In the genomic region with DNA sequence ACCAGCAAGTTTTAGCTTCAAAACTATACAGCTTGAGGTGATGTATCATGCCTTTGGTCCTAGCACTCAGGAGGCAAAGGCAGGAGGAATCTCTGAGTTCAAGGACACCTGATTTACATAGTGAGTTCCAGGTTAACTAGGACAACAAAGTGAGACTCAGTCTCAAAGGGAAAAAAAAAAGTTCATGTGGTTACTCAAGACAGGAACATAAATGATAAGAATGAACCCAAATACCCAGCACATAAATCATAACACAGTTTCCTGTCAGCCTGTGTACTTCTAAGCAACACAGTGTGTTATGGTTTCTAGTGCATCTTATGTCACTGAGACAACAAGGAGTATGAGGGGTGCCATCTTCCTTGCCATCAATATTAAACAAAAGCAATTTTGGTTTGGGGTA, we compare ENCODE assay signal across 22 mouse cellular contexts. TPM values are rescaled to one million over a fixed set of nuclear protein-coding genes. Genes with fewer than 3 reads are reported as not detected.
DNase-seq lines count a peak whose midpoint lies in the region; ATAC-seq and TF ChIP-seq lines count a peak whose summit lies in the region.
"Had no signal": no experiment of that assay in that cellular context is flagged by ENCODE, and none has a peak within 500 bp of the region (broad histone marks: within the 10 kb centered on the region; RNA-seq: fewer than 3 reads in every experiment).

No protein-coding gene starts in this region.

- peaks cover 28% of the 10 kb centered on the region for H3K79me2 ChIP-seq in MEL (ENCODE audit: control insufficient read depth, insufficient read depth, low read length, poor library complexity)

- no peak for TF ChIP-seq POLR2A in MEL (IDR thresholded peaks at IDR 0.05; ENCODE audit: control insufficient read depth in 1 of 2, insufficient read depth in 1 of 2, low read depth in 1 of 2, low read length in 2 of 2, poor library complexity in 1 of 2)

- H3K9ac ChIP-seq in MEL (ENCODE audit: control insufficient read depth, low read depth, low read length, poor library complexity, severe bottlenecking) = no peak overlapping the region
- H3K9ac ChIP-seq in hindbrain, embryonic 12.5 days = no peak overlapping the region
- H3K9ac ChIP-seq: forebrain, postnatal 0 days; hindbrain, embryonic 13.5 days had no signal

- peaks cover 0 to 5% of the 10 kb centered on the region in 2 experiments; a peak in 2 of 4 replicates for H3K4me1 ChIP-seq in MEL (ENCODE audit: control insufficient read depth in 1 of 2, insufficient read depth in 2 of 2, low read length in 2 of 2)
- no peaks in the 10 kb centered on the region for H3K4me1 ChIP-seq in hindbrain, embryonic 12.5 days
- H3K4me1 ChIP-seq: hindbrain, embryonic 13.5 days had no signal

- DNase-seq in CD4-positive helper T cell, adult 2 months (ENCODE audit: low read depth, low spot score) = peak; percentile 61
- DNase-seq in MEL (ENCODE audit: low read depth, low spot score) = no peak
- DNase-seq in induced T-regulatory cell, adult 2 months (ENCODE audit: low read depth) = peak; percentile 46
- no peak for DNase-seq in ovary, postnatal 36 days (ENCODE audit: low spot score)
- DNase-seq: adrenal gland, adult 2 months; adrenal gland, postnatal 14 days; cerebellum, adult 11-12 months; cerebellum, adult 9-11 months; cerebellum, postnatal 25 days; forebrain, postnatal 0 days; gastrocnemius, adult 2 months; gastrocnemius, postnatal 14 days; heart, adult 11 months; kidney, adult 2 months had no signal

- no peak for TF ChIP-seq CTCF in MEL (IDR thresholded peaks at IDR 0.05 in 2 of 3, conservative IDR thresholded peaks at IDR 0.05 in 1 of 3; ENCODE audit: control insufficient read depth in 1 of 3, insufficient read depth in 1 of 3, low read depth in 2 of 3, low read length in 3 of 3, poor library complexity in 1 of 3, severe bottlenecking in 1 of 3)

- peaks cover 10 to 25% of the 10 kb centered on the region in 2 experiments for H3K36me3 ChIP-seq in MEL (ENCODE audit: control insufficient read depth in 1 of 2, insufficient read depth in 2 of 2, low read length in 2 of 2)
- no peaks in the 10 kb centered on the region for H3K36me3 ChIP-seq in hindbrain, embryonic 12.5 days
- H3K36me3 ChIP-seq: hindbrain, embryonic 13.5 days had no signal

- TF ChIP-seq RAD21 in MEL (IDR thresholded peaks at IDR 0.05; ENCODE audit: low read depth, low read length) = no peak

- no peaks in the 10 kb centered on the region for H3K9me3 ChIP-seq in MEL (replicated peaks; ENCODE audit: insufficient read depth, low read length)
- H3K9me3 ChIP-seq in hindbrain, embryonic 12.5 days (replicated peaks) = peaks cover 4% of the 10 kb centered on the region

- H3K4me2 ChIP-seq in hindbrain, embryonic 12.5 days (replicated peaks) = no peak overlapping the region
- H3K4me2 ChIP-seq: heart, embryonic 11.5 days; hindbrain, embryonic 13.5 days had no signal

- ATAC-seq in hindbrain, embryonic 12.5 days (ENCODE audit: low FRiP score) = no peak
- no peak for ATAC-seq in erythroid progenitor cell, adult 5-6 weeks (replicated peaks; ENCODE audit: low FRiP score, poor library complexity, severe bottlenecking)
- ATAC-seq: forebrain, embryonic 14.5 days; forebrain, postnatal 0 days; hindbrain, embryonic 16.5 days; intestine, postnatal 0 days; Patski had no signal

- no peak overlapping the region for H3K27ac ChIP-seq in MEL (ENCODE audit: control insufficient read depth, low read depth, low read length)
- H3K27ac ChIP-seq in hindbrain, embryonic 12.5 days = no peak overlapping the region
- H3K27ac ChIP-seq: gastrocnemius, adult 2 months; hindbrain, embryonic 13.5 days had no signal

- H3K4me3 ChIP-seq in MEL (ENCODE audit: control insufficient read depth in 1 of 2, insufficient read depth in 1 of 2, low read depth in 2 of 2, low read length in 2 of 2) = no peak overlapping the region
- H3K4me3 ChIP-seq in hindbrain, embryonic 12.5 days = no peak overlapping the region
- H3K4me3 ChIP-seq: gastrocnemius, adult 2 months; hindbrain, embryonic 13.5 days had no signal

- no peak for TF ChIP-seq EP300 in MEL (IDR thresholded peaks at IDR 0.05; ENCODE audit: low read depth in 1 of 2, low read length in 2 of 2)

- H3K27me3 ChIP-seq in MEL (ENCODE audit: control insufficient read depth in 1 of 2, insufficient read depth in 2 of 2, low read length in 2 of 2) = no peaks in the 10 kb centered on the region
- H3K27me3 ChIP-seq in hindbrain, embryonic 12.5 days = no peaks in the 10 kb centered on the region
- H3K27me3 ChIP-seq: hindbrain, embryonic 13.5 days; Patski had no signal

TF ChIP-seq in MEL, 35 proteins besides CTCF, POLR2A, EP300 and RAD21:
- no peak for TF ChIP-seq MXI1 (IDR thresholded peaks at IDR 0.05; ENCODE audit: low read depth, low read length)
- 0 out of 2 replicates have a peak, but pooled peaks have one; percentile 33 for TF ChIP-seq ZNF384 (IDR thresholded peaks at IDR 0.05; ENCODE audit: low read depth, low read length)
- no peak for TF ChIP-seq JUND (IDR thresholded peaks at IDR 0.05; ENCODE audit: low read depth, low read length)

RNA-seq across cellular contexts. Expression of a gene that starts 22.6 kb away (rescaled TPM):
- 7.4 and 10.8 TPM in 2 replicates for total RNA-seq in MEL (2012; rRNA removed)
- polyA plus RNA-seq in MEL (2012; ENCODE audit: insufficient read depth in 1 of 2, insufficient read length in 2 of 2, low read depth in 1 of 2, low replicate concordance in 2 of 2, missing spikeins in 1 of 2) = 10 to 100 TPM in 1 of 2 experiments, not detected in 1; 60.7 TPM
- polyA plus RNA-seq in hindbrain, embryonic 12.5 days (2016; fragmentation: Nextera tagmentation; extraction: Ambion mirVana) = 0.65 and 1.7 TPM in 2 replicates
- total RNA-seq in erythroid progenitor cell, adult 5-6 weeks (2015; ENCODE audit: low replicate concordance) = 41.8 and 60.8 TPM in 2 replicates
- total RNA-seq in erythroid progenitor cell, adult 5-6 weeks (2017; ENCODE audit: low replicate concordance) = 7.2 and 16.9 TPM in 2 replicates
- polyA plus RNA-seq: Patski had no signal

Comparison
In these comparisons a context has a peak if more than half of its experiments do, and no peak if none do; other contexts are left out.
1. DNase-seq: peak in CD4-positive helper T cell, adult 2 months (single experiment) and induced T-regulatory cell, adult 2 months (single experiment); none in MEL (single experiment) and ovary, postnatal 36 days (single experiment).